Mouse (Mus musculus) limb, embryonic 14.5 days (tissue): ENCODE results near the gene Gm42669. TPM values are rescaled to one million over a fixed set of nuclear protein-coding genes. Genes with fewer than 3 reads are reported as not detected.

Experiments used
- ATAC-seq: fragments of 200-750 bp; cut with Nextera tagmentation; 2 replicates; pipeline ENCODE4 v1.8.0; 2017; ENCODE audit warnings: low read depth, moderate number of reproducible peaks, moderate TSS enrichment; ENCODE audit not compliant: low FRiP score
- DNase-seq: peaks from one replicate; pipeline ENCODE4 v3.0.0-alpha.2; 2015; ENCODE audit warnings: low spot score
- H3K27ac ChIP-seq: fragments of 300-500 bp; sonication (generic); replicated peaks from 2 replicates; pipeline ENCODE4 v1.5.1; 2014; ENCODE audit warnings: low read depth, mild to moderate bottlenecking, low read length, moderate library complexity, mixed read lengths
- H3K27me3 ChIP-seq: fragments of 300-500 bp; sonication (generic); 2 replicates; pipeline ENCODE4 v1.6.1; 2014; ENCODE audit warnings: low read length, mixed read lengths; ENCODE audit not compliant: control insufficient read depth, insufficient read depth
- H3K36me3 ChIP-seq: fragments of 300-500 bp; sonication (generic); 2 replicates; pipeline ENCODE4 v1.6.1; 2014; ENCODE audit warnings: mild to moderate bottlenecking, low read length, moderate library complexity, mixed read lengths; ENCODE audit not compliant: control insufficient read depth, insufficient read depth
- H3K4me1 ChIP-seq: fragments of 300-500 bp; sonication (generic); 2 replicates; pipeline ENCODE4 v1.6.1; 2014; ENCODE audit warnings: antibody characterized with exemption, low read length, mixed read lengths; ENCODE audit not compliant: control insufficient read depth, insufficient read depth
- H3K4me2 ChIP-seq: fragments of 300-500 bp; sonication (generic); replicated peaks from 2 replicates; pipeline ENCODE4 v1.6.1; 2014; ENCODE audit warnings: low read depth, mild to moderate bottlenecking, low read length, moderate library complexity; ENCODE audit not compliant: severe bottlenecking
- H3K4me3 ChIP-seq: fragments of 300-500 bp; sonication (generic); replicated peaks from 2 replicates; pipeline ENCODE4 v1.5.1; 2014; ENCODE audit warnings: low read length
- H3K9ac ChIP-seq: fragments of 300-500 bp; sonication (generic); 2 replicates; pipeline ENCODE4 v1.6.1; 2014; ENCODE audit warnings: mild to moderate bottlenecking, low read depth, low read length, moderate library complexity; ENCODE audit not compliant: severe bottlenecking
- H3K9me3 ChIP-seq: fragments of 300-500 bp; sonication (generic); 2 replicates; pipeline ENCODE4 v1.6.1; 2016; ENCODE audit warnings: low read length; ENCODE audit not compliant: control insufficient read depth
- POLR2A ChIP-seq: fragments of 200-500 bp; IDR thresholded peaks from 2 replicates; pipeline ENCODE4 v1.8.0; 2012; ENCODE audit warnings: inconsistent platforms, mild to moderate bottlenecking, moderate library complexity, borderline replicate concordance; ENCODE audit not compliant: insufficient read depth, insufficient read length; ENCODE audit errors: extremely low read depth
- WGBS: fragments of 180-500 bp; shearing (Covaris S2); extraction: QIAGEN DNeasy Blood & Tissue Kit; methylation state at CpG from one replicate; pipeline ENCODE4 v1.1.7; 2014; 5-methylcytosine and 5-hydroxymethylcytosine counted together
- polyA plus RNA-seq, 2 experiments: library from polyadenylated mRNA; depleted of rRNA in 1 of 2; stranded (reverse) in 1 of 2; unstranded in 1 of 2; fragments of >200 nt; fragmentation: Nextera tagmentation in 1 of 2; extraction: Ambion mirVana in 1 of 2; gene quantifications; 2 replicates each; pipeline versions ENCODE4 v1.2.1 to v1.2.3; 2012 to 2014

The Gm42669 gene
- 0.06 and 0.25 TPM in 2 replicates for polyA plus RNA-seq (2012; rRNA removed)
- 0.64 and 0.78 TPM in 2 replicates for polyA plus RNA-seq (2014; fragmentation: Nextera tagmentation; extraction: Ambion mirVana)

DNA sequence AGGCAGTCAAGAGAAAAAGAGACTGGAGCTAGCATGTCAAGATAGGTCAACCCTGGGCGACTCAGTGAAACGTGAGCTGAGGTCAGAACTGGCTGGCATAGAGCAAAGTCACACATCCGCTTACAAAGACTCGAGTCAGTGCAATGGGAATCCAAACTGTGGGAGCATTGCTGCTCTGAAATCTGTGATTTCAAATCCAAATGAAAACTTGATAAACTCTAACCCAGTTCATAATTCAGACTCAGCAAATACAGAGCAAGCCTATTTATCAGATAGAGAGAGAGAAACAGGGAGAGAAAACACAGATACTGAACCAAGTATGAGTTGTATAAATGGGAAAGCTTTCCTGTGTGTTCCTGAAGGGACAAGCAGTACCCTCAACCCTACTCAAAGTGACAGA is at the start of gene Gm42669:
Gene Gm42669, plus strand, starts transcription at position 301 of the 400 bp plus-strand sequence.
- Histone ChIP-seq H3K4me1 (no peaks in the 10 kb centered on the region), H3K9me3 (no peaks in the 10 kb centered on the region), H3K4me2 (no peak within 1 kb of the TSS), H3K27me3 (no peaks in the 10 kb centered on the region), H3K36me3 (peaks cover 13% of the 10 kb centered on the region; the same call in 1 of the 2 replicates), H3K9ac (no peak within 1 kb of the TSS), H3K27ac (no peak within 1 kb of the TSS), H3K4me3 (no peak within 1 kb of the TSS)
- DNase-seq, result no peak
- no peak for TF ChIP-seq POLR2A
- WGBS, result 61% methylated on average over 4 of the region's 4 CpGs
- ATAC-seq, result no peak

DNA sequence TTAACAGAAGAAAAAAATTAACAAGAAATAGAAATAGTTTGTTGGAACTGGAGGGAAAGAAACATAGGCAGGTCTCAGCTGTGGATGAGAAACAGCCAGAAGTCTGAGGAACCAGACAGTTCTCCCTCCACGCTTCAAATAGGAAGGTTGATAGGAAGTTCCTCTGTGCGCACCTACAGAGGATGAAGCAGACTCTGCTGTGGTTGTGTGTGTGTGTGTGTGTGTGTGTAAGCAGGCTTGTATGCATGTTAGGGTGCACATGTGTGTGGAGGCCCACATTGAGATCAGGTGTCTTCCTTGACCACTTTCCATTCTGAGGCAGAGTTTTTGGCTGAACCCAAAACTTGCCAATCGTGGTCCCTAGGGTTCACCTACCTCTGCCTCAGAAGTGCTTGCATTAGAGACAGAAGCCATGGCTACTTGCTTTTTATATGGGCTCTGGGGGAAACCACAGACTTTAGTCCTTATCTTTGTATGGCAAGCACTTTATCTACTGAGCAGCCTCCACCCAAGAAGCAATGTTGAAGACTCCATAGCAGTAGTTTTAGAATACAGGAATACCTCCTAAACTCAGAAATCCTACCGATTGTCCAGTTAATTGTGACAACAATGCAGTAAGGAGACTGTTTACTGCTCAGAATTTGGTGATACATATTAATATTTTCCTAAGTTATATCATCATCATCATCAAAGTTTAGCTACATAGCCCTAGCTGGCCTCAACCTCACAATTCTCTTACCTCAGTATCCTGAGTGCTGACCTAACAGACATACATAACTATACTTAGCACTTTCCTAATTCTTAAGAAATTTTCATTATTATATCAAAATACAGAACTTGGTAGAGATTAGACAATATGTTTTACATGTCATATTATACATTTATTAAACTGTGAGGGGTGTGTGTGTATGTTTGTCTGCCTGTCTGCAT is 45.0 kb upstream of the Gm42669 start:
- no peak overlapping the region for H3K4me3 ChIP-seq
- DNase-seq, result no peak
- no peak overlapping the region for H3K4me2 ChIP-seq
- no peaks in the 10 kb centered on the region for H3K27me3 ChIP-seq
- no peaks in the 10 kb centered on the region for H3K4me1 ChIP-seq
- no peak overlapping the region for H3K9ac ChIP-seq
- TF ChIP-seq POLR2A, result no peak
- ATAC-seq, result no peak
- peaks cover 6% of the 10 kb centered on the region; the same call in 1 of the 2 replicates for H3K36me3 ChIP-seq
- H3K9me3 ChIP-seq, result no peaks in the 10 kb centered on the region
- no peak overlapping the region for H3K27ac ChIP-seq
- WGBS, result 88% methylated on average over 4 of the region's 4 CpGs

DNA sequence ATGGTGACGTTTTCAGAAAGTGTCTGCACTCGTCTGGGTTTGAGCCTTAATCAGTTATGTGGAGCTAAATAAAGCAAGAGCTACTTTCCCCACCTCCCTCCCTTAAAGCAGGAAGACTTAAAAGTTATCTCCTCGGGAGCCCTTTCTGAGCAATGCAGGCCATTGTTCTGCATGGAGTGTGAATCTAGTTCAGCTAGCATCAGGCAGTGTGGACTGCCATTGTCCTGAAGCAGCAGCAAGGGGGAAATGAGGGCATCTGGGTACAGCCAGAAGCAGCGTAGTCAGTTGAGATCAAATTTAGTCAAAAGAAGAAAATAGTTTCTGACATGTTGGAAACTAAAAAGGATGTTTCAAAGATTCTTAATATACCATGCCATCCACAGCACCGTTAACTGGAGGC is 40.9 kb upstream of the Gm42669 start:
- no peaks in the 10 kb centered on the region for H3K27me3 ChIP-seq
- H3K9ac ChIP-seq, result no peak overlapping the region
- 56% methylated on average over 5 of the region's 5 CpGs for WGBS
- no peak overlapping the region for H3K4me2 ChIP-seq
- peaks cover 10% of the 10 kb centered on the region for H3K36me3 ChIP-seq
- no peaks in the 10 kb centered on the region for H3K9me3 ChIP-seq
- DNase-seq (no peak), ATAC-seq (no peak)
- H3K4me3 ChIP-seq, result no peak overlapping the region
- TF ChIP-seq POLR2A, result no peak
- no peak overlapping the region for H3K27ac ChIP-seq
- no peaks in the 10 kb centered on the region for H3K4me1 ChIP-seq

DNA sequence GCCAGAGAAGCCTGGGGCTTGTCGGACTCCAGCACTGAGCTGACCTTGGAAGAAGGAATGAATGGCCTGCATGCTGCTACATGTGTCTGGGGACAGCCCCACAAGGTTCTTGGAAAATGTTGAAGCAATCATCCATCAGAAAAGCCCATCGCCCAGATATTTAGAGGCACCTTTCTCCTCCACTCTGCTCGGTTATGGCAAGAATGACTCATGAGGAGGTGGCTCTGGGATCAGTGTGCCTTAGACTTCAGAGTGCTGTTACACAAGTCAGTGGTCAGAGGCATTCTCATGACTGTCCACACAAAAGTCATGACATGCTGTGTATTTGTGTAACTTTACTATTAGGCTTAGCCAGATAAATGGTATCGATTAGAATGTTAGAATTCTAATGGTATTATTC is 40.3 kb upstream of the Gm42669 start:
- WGBS, result 86% methylated on average over 4 of the region's 4 CpGs
- H3K4me3 ChIP-seq, result no peak overlapping the region

DNA sequence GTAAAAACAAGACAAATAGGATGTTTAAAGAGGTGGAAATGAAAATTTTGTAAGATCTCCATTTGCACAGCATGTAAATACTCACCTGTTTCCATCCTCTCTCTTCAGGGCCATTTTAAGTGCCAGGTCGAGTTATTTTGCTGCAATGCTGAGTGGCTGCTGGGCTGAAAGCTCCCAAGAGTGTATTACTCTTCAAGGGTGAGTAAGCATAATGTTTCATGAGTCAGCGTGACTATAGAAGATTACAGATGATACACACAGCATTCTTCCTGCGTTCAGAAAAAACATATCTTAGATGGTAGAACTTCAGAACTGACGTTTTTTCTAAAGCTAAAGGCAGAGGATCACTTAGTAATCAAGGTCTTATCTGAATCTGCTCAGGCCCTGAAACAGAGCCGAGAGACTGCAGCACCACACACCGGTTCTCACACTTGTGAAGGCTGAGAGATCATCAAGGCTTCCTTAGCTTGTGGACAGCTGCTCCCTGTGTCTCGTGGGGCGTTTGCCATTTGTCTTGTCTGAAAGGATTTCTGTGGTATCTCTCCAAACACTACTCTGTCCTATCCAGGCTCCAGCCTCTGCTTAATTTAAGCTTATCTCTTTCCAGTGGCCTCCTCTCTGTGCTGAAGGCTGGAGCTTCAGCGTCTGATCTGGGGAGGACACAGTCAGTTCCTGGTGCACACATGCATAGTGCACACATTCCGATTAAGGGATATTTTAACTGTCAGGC is 36.7 kb upstream of the Gm42669 start:
- Histone ChIP-seq H3K4me1 (no peaks in the 10 kb centered on the region), H3K27ac (no peak overlapping the region), H3K36me3 (peaks cover 8% of the 10 kb centered on the region; the same call in 1 of the 2 replicates), H3K9ac (no peak overlapping the region), H3K27me3 (no peaks in the 10 kb centered on the region), H3K4me3 (no peak overlapping the region), H3K4me2 (no peak overlapping the region), H3K9me3 (no peaks in the 10 kb centered on the region)
- no peak for TF ChIP-seq POLR2A
- DNase-seq, result no peak
- ATAC-seq, result no peak
- WGBS, result 82% methylated on average over 10 of the region's 10 CpGs

More for the DNA sequence above, 40.3 kb upstream of the Gm42669 start:
- Histone ChIP-seq H3K27me3 (no peaks in the 10 kb centered on the region), H3K9me3 (no peaks in the 10 kb centered on the region), H3K4me2 (no peak overlapping the region), H3K36me3 (peaks cover 9% of the 10 kb centered on the region), H3K4me1 (no peaks in the 10 kb centered on the region), H3K9ac (no peak overlapping the region), H3K27ac (no peak overlapping the region)
- DNase-seq, result no peak
- no peak for TF ChIP-seq POLR2A
- no peak for ATAC-seq
